Mouse (Mus musculus): ENCODE results near the gene Tmem184c. TPM values are rescaled to one million over a fixed set of nuclear protein-coding genes. Genes with fewer than 3 reads are reported as not detected.

The Tmem184c gene
- polyA plus RNA-seq (2014; fragmentation: Nextera tagmentation; extraction: Ambion mirVana) = 29.3 and 43.1 TPM in 2 replicates

GRCm38 (mm10) chr8:77610374-77610969, at the start of gene Tmem184c:
Gene Tmem184c, minus strand, starts transcription at chr8:77610698.
- under 1% methylated on average over 36 of the region's 36 CpGs for WGBS
- H3K9ac ChIP-seq (ENCODE audit: low read depth, low read length) = peak within 1 kb of the TSS; percentile 66
- H3K4me1 ChIP-seq (ENCODE audit: control insufficient read depth, insufficient read depth, low read length) = no peaks in the 10 kb centered on the region
- peak; percentile 98 for ATAC-seq (ENCODE audit: low FRiP score, low TSS enrichment)
- no peak within 1 kb of the TSS for H3K27ac ChIP-seq (ENCODE audit: low read depth, low read length)
- peaks cover under 1% of the 10 kb centered on the region; the same call in 1 of the 2 replicates for H3K36me3 ChIP-seq (ENCODE audit: control insufficient read depth, insufficient read depth, low read length)
- H3K4me2 ChIP-seq (replicated peaks; ENCODE audit: low read depth, low read length) = peak within 1 kb of the TSS; percentile 78
- H3K9me3 ChIP-seq (ENCODE audit: control insufficient read depth, low read length) = no peaks in the 10 kb centered on the region
- H3K27me3 ChIP-seq (ENCODE audit: control insufficient read depth, insufficient read depth, low read length) = no peaks in the 10 kb centered on the region
- peak within 1 kb of the TSS; percentile 82 for H3K4me3 ChIP-seq (ENCODE audit: low read length)

GRCm38 (mm10) chr8:77659534-77660080, 49.1 kb upstream of the Tmem184c start:
- no peak overlapping the region for H3K9ac ChIP-seq (ENCODE audit: low read depth, low read length)
- 81% methylated on average over 4 of the region's 4 CpGs for WGBS

GRCm38 (mm10) chr8:77658356-77658755, 47.9 kb upstream of the Tmem184c start:
- 66% methylated on average over 3 of the region's 3 CpGs for WGBS
- no peaks in the 10 kb centered on the region for H3K36me3 ChIP-seq (ENCODE audit: control insufficient read depth, insufficient read depth, low read length)
- H3K4me3 ChIP-seq (ENCODE audit: low read length) = no peak overlapping the region
- no peaks in the 10 kb centered on the region for H3K9me3 ChIP-seq (ENCODE audit: control insufficient read depth, low read length)
- ATAC-seq (ENCODE audit: low FRiP score, low TSS enrichment) = no peak
- H3K9ac ChIP-seq (ENCODE audit: low read depth, low read length) = no peak overlapping the region
- no peaks in the 10 kb centered on the region for H3K27me3 ChIP-seq (ENCODE audit: control insufficient read depth, insufficient read depth, low read length)
- no peak overlapping the region for H3K4me2 ChIP-seq (replicated peaks; ENCODE audit: low read depth, low read length)
- no peaks in the 10 kb centered on the region for H3K4me1 ChIP-seq (ENCODE audit: control insufficient read depth, insufficient read depth, low read length)
- H3K27ac ChIP-seq (ENCODE audit: low read depth, low read length) = no peak overlapping the region

More at GRCm38 (mm10) chr8:77659534-77660080, 49.1 kb upstream of the Tmem184c start:
- no peak for ATAC-seq (ENCODE audit: low FRiP score, low TSS enrichment)
- no peak overlapping the region for H3K27ac ChIP-seq (ENCODE audit: low read depth, low read length)
- H3K4me1 ChIP-seq (ENCODE audit: control insufficient read depth, insufficient read depth, low read length) = no peaks in the 10 kb centered on the region
- no peaks in the 10 kb centered on the region for H3K9me3 ChIP-seq (ENCODE audit: control insufficient read depth, low read length)
- no peak overlapping the region for H3K4me2 ChIP-seq (replicated peaks; ENCODE audit: low read depth, low read length)
- H3K36me3 ChIP-seq (ENCODE audit: control insufficient read depth, insufficient read depth, low read length) = peaks cover 2% of the 10 kb centered on the region; the same call in 1 of the 2 replicates
- no peak overlapping the region for H3K4me3 ChIP-seq (ENCODE audit: low read length)
- H3K27me3 ChIP-seq (ENCODE audit: control insufficient read depth, insufficient read depth, low read length) = no peaks in the 10 kb centered on the region

GRCm38 (mm10) chr8:77650646-77651190, 40.2 kb upstream of the Tmem184c start:
- Histone ChIP-seq H3K4me3 (ENCODE audit: low read length) (no peak overlapping the region), H3K4me2 (replicated peaks; ENCODE audit: low read depth, low read length) (no peak overlapping the region), H3K9me3 (ENCODE audit: control insufficient read depth, low read length) (no peaks in the 10 kb centered on the region), H3K4me1 (ENCODE audit: control insufficient read depth, insufficient read depth, low read length) (no peaks in the 10 kb centered on the region), H3K9ac (ENCODE audit: low read depth, low read length) (no peak overlapping the region), H3K27me3 (ENCODE audit: control insufficient read depth, insufficient read depth, low read length) (no peaks in the 10 kb centered on the region), H3K36me3 (ENCODE audit: control insufficient read depth, insufficient read depth, low read length) (no peaks in the 10 kb centered on the region), H3K27ac (ENCODE audit: low read depth, low read length) (peak overlapping the region; percentile 56; the same call in 1 of the 2 replicates)
- WGBS = 25% methylated on average over 1 of the region's 1 CpGs
- peak; percentile 80; the same call in 1 of the 2 replicates for ATAC-seq (ENCODE audit: low FRiP score, low TSS enrichment)

DNA sequence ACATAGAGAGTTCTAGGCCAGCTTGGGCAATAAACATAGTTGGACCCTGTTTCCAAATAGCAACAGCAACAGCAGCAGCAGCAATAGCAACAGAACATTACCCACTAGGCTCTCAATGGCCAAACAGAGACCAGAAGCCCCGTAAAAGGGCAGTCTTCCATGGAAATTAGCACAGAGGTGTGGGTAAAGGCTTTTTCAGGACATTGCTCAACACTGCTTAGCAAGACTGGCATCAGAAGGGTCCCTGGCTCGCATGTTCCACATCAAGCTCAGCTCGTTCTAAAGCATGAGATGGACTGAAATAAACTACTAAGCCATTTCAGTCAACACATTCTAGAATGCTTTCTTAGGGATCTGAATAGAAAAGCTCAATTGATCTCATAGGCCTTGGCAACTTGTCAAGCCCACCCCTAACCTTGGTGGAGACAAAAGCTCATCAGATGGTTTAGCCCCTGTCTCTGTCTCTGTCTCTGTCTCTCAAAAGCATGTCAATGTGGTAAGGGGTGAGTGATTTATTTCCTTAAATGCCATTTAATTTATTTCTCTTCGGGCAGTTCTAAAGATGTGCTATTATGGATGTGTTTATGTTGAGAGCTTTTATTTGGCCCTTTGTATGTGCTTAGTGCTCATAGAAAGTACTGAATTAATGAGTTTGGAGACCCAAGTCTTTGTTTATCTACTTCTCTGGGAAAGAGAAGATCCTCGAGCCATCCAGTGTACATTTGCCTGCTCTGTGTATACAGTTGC, 29.8 kb upstream of the Tmem184c start:
- Histone ChIP-seq H3K27ac (ENCODE audit: low read depth, low read length) (no peak overlapping the region), H3K4me3 (ENCODE audit: low read length) (no peak overlapping the region), H3K36me3 (ENCODE audit: control insufficient read depth, insufficient read depth, low read length) (no peaks in the 10 kb centered on the region), H3K27me3 (ENCODE audit: control insufficient read depth, insufficient read depth, low read length) (no peaks in the 10 kb centered on the region), H3K9ac (ENCODE audit: low read depth, low read length) (no peak overlapping the region), H3K4me1 (ENCODE audit: control insufficient read depth, insufficient read depth, low read length) (no peaks in the 10 kb centered on the region), H3K4me2 (replicated peaks; ENCODE audit: low read depth, low read length) (no peak overlapping the region), H3K9me3 (ENCODE audit: control insufficient read depth, low read length) (no peaks in the 10 kb centered on the region)
- ATAC-seq (ENCODE audit: low FRiP score, low TSS enrichment) = no peak
- WGBS = 63% methylated on average over 5 of the region's 5 CpGs

- no peak for ATAC-seq (ENCODE audit: low FRiP score, low TSS enrichment)
- no peaks in the 10 kb centered on the region for H3K9me3 ChIP-seq (ENCODE audit: control insufficient read depth, low read length)
- no peak overlapping the region for H3K9ac ChIP-seq (ENCODE audit: low read depth, low read length)
- H3K4me1 ChIP-seq (ENCODE audit: control insufficient read depth, insufficient read depth, low read length) = no peaks in the 10 kb centered on the region
- H3K36me3 ChIP-seq (ENCODE audit: control insufficient read depth, insufficient read depth, low read length) = no peaks in the 10 kb centered on the region
- 79% methylated on average over 3 of the region's 3 CpGs for WGBS
- no peaks in the 10 kb centered on the region for H3K27me3 ChIP-seq (ENCODE audit: control insufficient read depth, insufficient read depth, low read length)
- no peak overlapping the region for H3K4me2 ChIP-seq (replicated peaks; ENCODE audit: low read depth, low read length)
- no peak overlapping the region for H3K4me3 ChIP-seq (ENCODE audit: low read length)
- H3K27ac ChIP-seq (ENCODE audit: low read depth, low read length) = no peak overlapping the region
These were observed 27.1 kb upstream of the Tmem184c start for GRCm38 (mm10) chr8:77637593-77637992.

- Histone ChIP-seq H3K9ac (ENCODE audit: low read depth, low read length) (no peak overlapping the region), H3K4me3 (ENCODE audit: low read length) (no peak overlapping the region), H3K27ac (ENCODE audit: low read depth, low read length) (no peak overlapping the region), H3K27me3 (ENCODE audit: control insufficient read depth, insufficient read depth, low read length) (no peaks in the 10 kb centered on the region), H3K4me2 (replicated peaks; ENCODE audit: low read depth, low read length) (no peak overlapping the region), H3K36me3 (ENCODE audit: control insufficient read depth, insufficient read depth, low read length) (no peaks in the 10 kb centered on the region), H3K4me1 (ENCODE audit: control insufficient read depth, insufficient read depth, low read length) (no peaks in the 10 kb centered on the region), H3K9me3 (ENCODE audit: control insufficient read depth, low read length) (no peaks in the 10 kb centered on the region)
- no peak for ATAC-seq (ENCODE audit: low FRiP score, low TSS enrichment)
- WGBS = 77% methylated on average over 5 of the region's 5 CpGs
These were observed 23.5 kb upstream of the Tmem184c start for GRCm38 (mm10) chr8:77634035-77634434.

- 39% methylated on average over 2 of the region's 2 CpGs for WGBS
- Histone ChIP-seq H3K4me1 (ENCODE audit: control insufficient read depth, insufficient read depth, low read length) (no peaks in the 10 kb centered on the region), H3K27me3 (ENCODE audit: control insufficient read depth, insufficient read depth, low read length) (no peaks in the 10 kb centered on the region), H3K27ac (ENCODE audit: low read depth, low read length) (no peak overlapping the region), H3K9me3 (ENCODE audit: control insufficient read depth, low read length) (no peaks in the 10 kb centered on the region), H3K36me3 (ENCODE audit: control insufficient read depth, insufficient read depth, low read length) (no peaks in the 10 kb centered on the region), H3K9ac (ENCODE audit: low read depth, low read length) (no peak overlapping the region), H3K4me2 (replicated peaks; ENCODE audit: low read depth, low read length) (no peak overlapping the region), H3K4me3 (ENCODE audit: low read length) (no peak overlapping the region)
- ATAC-seq (ENCODE audit: low FRiP score, low TSS enrichment) = no peak
These were observed 22.7 kb upstream of the Tmem184c start for GRCm38 (mm10) chr8:77633211-77633610.

DNA sequence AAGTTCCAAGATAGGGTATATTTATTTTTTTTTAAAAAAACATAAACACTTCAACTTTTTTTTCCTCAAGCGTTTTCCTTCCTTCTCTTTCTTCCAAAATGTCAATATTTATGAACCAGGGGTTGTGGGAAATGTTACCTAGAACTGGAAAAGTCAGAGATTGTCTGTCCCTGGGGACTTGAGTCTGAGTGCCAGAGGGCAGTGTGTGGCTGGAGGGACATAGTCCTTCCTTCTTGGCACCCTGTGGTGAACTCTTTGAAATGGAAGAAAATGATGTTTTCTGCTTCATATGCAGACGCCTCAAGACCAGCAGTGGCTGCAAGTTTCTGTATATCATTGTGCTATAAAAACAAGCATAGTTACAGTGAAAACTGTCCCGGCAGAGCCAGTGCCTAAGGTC, 20.2 kb upstream of the Tmem184c start:
- Histone ChIP-seq H3K36me3 (ENCODE audit: control insufficient read depth, insufficient read depth, low read length) (no peaks in the 10 kb centered on the region), H3K4me2 (replicated peaks; ENCODE audit: low read depth, low read length) (no peak overlapping the region), H3K4me1 (ENCODE audit: control insufficient read depth, insufficient read depth, low read length) (no peaks in the 10 kb centered on the region), H3K9me3 (ENCODE audit: control insufficient read depth, low read length) (no peaks in the 10 kb centered on the region), H3K27me3 (ENCODE audit: control insufficient read depth, insufficient read depth, low read length) (no peaks in the 10 kb centered on the region), H3K27ac (ENCODE audit: low read depth, low read length) (no peak overlapping the region), H3K9ac (ENCODE audit: low read depth, low read length) (no peak overlapping the region), H3K4me3 (ENCODE audit: low read length) (no peak overlapping the region)
- 47% methylated on average over 3 of the region's 3 CpGs for WGBS
- ATAC-seq (ENCODE audit: low FRiP score, low TSS enrichment) = no peak

Measured in kidney, embryonic 14.5 days (tissue).